Mouse (Mus musculus): ENCODE measurements around the gene Dusp12. TPM values are rescaled to one million over a fixed set of nuclear protein-coding genes. Genes with fewer than 3 reads are reported as not detected.
A peak's percentile ranks its signal among the peaks of the same experiment; 100 is the strongest.

The Dusp12 gene
- polyA plus RNA-seq, 1 experiment from 2014 or later, result 23.8 TPM

GRCm38 (mm10) chr1:170896651-170897281 lies 11.4 kb upstream of the Dusp12 start:
- Histone ChIP-seq H3K4me3 (replicated peaks) (no peak overlapping the region), H3K27ac (no peak overlapping the region), H3K36me3 (no peaks in the 10 kb centered on the region), H3K9me3 (replicated peaks) (no peaks in the 10 kb centered on the region), H3K4me1 (replicated peaks) (peaks cover 8% of the 10 kb centered on the region), H3K27me3 (peaks cover 7% of the 10 kb centered on the region; the same call in 1 of the 2 replicates), H3K4me2 (no peak overlapping the region), H3K9ac (no peak overlapping the region)
- DNase-seq (no peak), ATAC-seq (ENCODE audit: low read depth) (no peak)
- WGBS (ENCODE audit: insufficient replicate concordance), result 43% methylated on average over 5 of the region's 5 CpGs

- Histone ChIP-seq H3K9me3 (replicated peaks) (no peaks in the 10 kb centered on the region), H3K27me3 (peaks cover 7% of the 10 kb centered on the region; the same call in 1 of the 2 replicates), H3K4me3 (replicated peaks) (no peak overlapping the region), H3K9ac (no peak overlapping the region), H3K4me1 (replicated peaks) (peaks cover 2% of the 10 kb centered on the region; the same call in 1 of the 2 replicates), H3K4me2 (no peak overlapping the region), H3K36me3 (no peaks in the 10 kb centered on the region), H3K27ac (no peak overlapping the region)
- ATAC-seq (ENCODE audit: low read depth), result no peak
- 45% methylated on average over 9 of the region's 9 CpGs for WGBS (ENCODE audit: insufficient replicate concordance)
- no peak for DNase-seq
These were observed 9.6 kb upstream of the Dusp12 start for GRCm38 (mm10) chr1:170894603-170895602.

- Histone ChIP-seq H3K9me3 (replicated peaks) (no peaks in the 10 kb centered on the region), H3K4me3 (replicated peaks) (no peak overlapping the region), H3K4me2 (no peak overlapping the region), H3K4me1 (replicated peaks) (no peaks in the 10 kb centered on the region; the same call in 1 of the 2 replicates), H3K36me3 (no peaks in the 10 kb centered on the region), H3K27me3 (0 out of 2 replicates have a peak, but pooled peaks cover 2% of the 10 kb centered on the region), H3K27ac (no peak overlapping the region), H3K9ac (no peak overlapping the region)
- ATAC-seq (ENCODE audit: low read depth) (no peak), DNase-seq (no peak)
- 53% methylated on average over 1 of the region's 1 CpGs for WGBS (ENCODE audit: insufficient replicate concordance)
These were observed 6.9 kb upstream of the Dusp12 start for GRCm38 (mm10) chr1:170892279-170892678.

- no peak overlapping the region for H3K9ac ChIP-seq
- 0 out of 2 replicates have a peak, but pooled peaks cover 2% of the 10 kb centered on the region for H3K27me3 ChIP-seq
- H3K4me1 ChIP-seq (replicated peaks), result no peaks in the 10 kb centered on the region; the same call in 1 of the 2 replicates
- H3K4me3 ChIP-seq (replicated peaks), result no peak overlapping the region
- no peaks in the 10 kb centered on the region for H3K36me3 ChIP-seq
- 55% methylated on average over 2 of the region's 2 CpGs for WGBS (ENCODE audit: insufficient replicate concordance)
- no peak overlapping the region for H3K4me2 ChIP-seq
- DNase-seq (no peak), ATAC-seq (ENCODE audit: low read depth) (no peak)
- no peak overlapping the region for H3K27ac ChIP-seq
- H3K9me3 ChIP-seq (replicated peaks), result no peaks in the 10 kb centered on the region
These were observed 6.3 kb upstream of the Dusp12 start for GRCm38 (mm10) chr1:170891646-170892045.

GRCm38 (mm10) chr1:170889310-170889709 lies 4.0 kb upstream of the Dusp12 start:
- Histone ChIP-seq H3K27me3 (0 out of 2 replicates have a peak, but pooled peaks cover 2% of the 10 kb centered on the region), H3K36me3 (no peaks in the 10 kb centered on the region), H3K9ac (no peak overlapping the region), H3K4me1 (replicated peaks) (peaks cover 22% of the 10 kb centered on the region), H3K4me2 (no peak overlapping the region), H3K27ac (no peak overlapping the region), H3K9me3 (replicated peaks) (no peaks in the 10 kb centered on the region), H3K4me3 (replicated peaks) (no peak overlapping the region)
- ATAC-seq (ENCODE audit: low read depth) (no peak), DNase-seq (no peak)
- WGBS (ENCODE audit: insufficient replicate concordance), result 80% methylated on average over 4 of the region's 4 CpGs

GRCm38 (mm10) chr1:170886044-170886458 lies 711 bp upstream of the Dusp12 start:
- Histone ChIP-seq H3K4me1 (replicated peaks) (peaks cover 40% of the 10 kb centered on the region), H3K4me3 (replicated peaks) (no peak overlapping the region; the same call in 1 of the 2 replicates), H3K27me3 (0 out of 2 replicates have a peak, but pooled peaks cover 2% of the 10 kb centered on the region), H3K4me2 (peak overlapping the region; percentile 47), H3K9ac (peak overlapping the region; percentile 49; the same call in 1 of the 2 replicates), H3K27ac (no peak overlapping the region; the same call in 1 of the 2 replicates), H3K36me3 (peaks cover 8% of the 10 kb centered on the region; the same call in 1 of the 2 replicates), H3K9me3 (replicated peaks) (no peaks in the 10 kb centered on the region)
- ATAC-seq (ENCODE audit: low read depth) (no peak; the same call in 1 of the 2 replicates), DNase-seq (no peak)
- WGBS (ENCODE audit: insufficient replicate concordance), result 12% methylated on average over 6 of the region's 6 CpGs

GRCm38 (mm10) chr1:170884390-170884789 lies 950 bp downstream of the Dusp12 start:
- Histone ChIP-seq H3K36me3 (peaks cover 21% of the 10 kb centered on the region), H3K4me2 (peak overlapping the region; percentile 88), H3K9ac (peak overlapping the region; percentile 81), H3K27me3 (0 out of 2 replicates have a peak, but pooled peaks cover 2% of the 10 kb centered on the region), H3K27ac (peak overlapping the region; percentile 78), H3K4me3 (replicated peaks) (peak overlapping the region; percentile 84), H3K4me1 (replicated peaks) (peaks cover 40% of the 10 kb centered on the region), H3K9me3 (replicated peaks) (no peaks in the 10 kb centered on the region)
- no peak for DNase-seq
- WGBS (ENCODE audit: insufficient replicate concordance), result 16% methylated on average over 8 of the region's 8 CpGs
- no peak for ATAC-seq (ENCODE audit: low read depth)

- H3K27me3 ChIP-seq, result 0 out of 2 replicates have a peak, but pooled peaks cover 2% of the 10 kb centered on the region
- H3K9me3 ChIP-seq (replicated peaks), result no peaks in the 10 kb centered on the region
- DNase-seq, result no peak
- peak overlapping the region; percentile 88 for H3K4me2 ChIP-seq
- peaks cover 31% of the 10 kb centered on the region for H3K36me3 ChIP-seq
- H3K4me1 ChIP-seq (replicated peaks), result peaks cover 40% of the 10 kb centered on the region
- peak overlapping the region; percentile 84; the same call in 1 of the 2 replicates for H3K4me3 ChIP-seq (replicated peaks)
- H3K27ac ChIP-seq, result peak overlapping the region; percentile 26
- 60% methylated on average over 5 of the region's 5 CpGs for WGBS (ENCODE audit: insufficient replicate concordance)
- no peak overlapping the region for H3K9ac ChIP-seq
- no peak for ATAC-seq (ENCODE audit: low read depth)
These were observed 2.3 kb downstream of the Dusp12 start for GRCm38 (mm10) chr1:170882915-170883485.

- peaks cover 3% of the 10 kb centered on the region; the same call in 1 of the 2 replicates for H3K4me1 ChIP-seq (replicated peaks)
- no peaks in the 10 kb centered on the region for H3K27me3 ChIP-seq
- no peak for ATAC-seq (ENCODE audit: low read depth)
- peaks cover 66% of the 10 kb centered on the region for H3K36me3 ChIP-seq
- 79% methylated on average over 5 of the region's 5 CpGs for WGBS (ENCODE audit: insufficient replicate concordance)
- no peak overlapping the region for H3K27ac ChIP-seq
- no peak for DNase-seq
- no peak overlapping the region for H3K4me3 ChIP-seq (replicated peaks)
- H3K9ac ChIP-seq, result no peak overlapping the region
- no peak overlapping the region for H3K4me2 ChIP-seq
- H3K9me3 ChIP-seq (replicated peaks), result no peaks in the 10 kb centered on the region
These were observed 8.4 kb downstream of the Dusp12 start for GRCm38 (mm10) chr1:170876906-170877305.

- no peak overlapping the region for H3K4me2 ChIP-seq
- H3K27ac ChIP-seq, result no peak overlapping the region
- H3K36me3 ChIP-seq, result peaks cover 58% of the 10 kb centered on the region
- WGBS (ENCODE audit: insufficient replicate concordance), result 62% methylated on average over 3 of the region's 3 CpGs
- peaks cover 3% of the 10 kb centered on the region; the same call in 1 of the 2 replicates for H3K4me1 ChIP-seq (replicated peaks)
- no peak overlapping the region for H3K9ac ChIP-seq
- no peak overlapping the region for H3K4me3 ChIP-seq (replicated peaks)
- no peaks in the 10 kb centered on the region for H3K27me3 ChIP-seq
- no peak for DNase-seq
- no peak for ATAC-seq (ENCODE audit: low read depth)
- H3K9me3 ChIP-seq (replicated peaks), result no peaks in the 10 kb centered on the region
These were observed 9.7 kb downstream of the Dusp12 start for GRCm38 (mm10) chr1:170875676-170876075.

GRCm38 (mm10) chr1:170871961-170872360 lies 13.4 kb downstream of the Dusp12 start:
- Histone ChIP-seq H3K27me3 (no peaks in the 10 kb centered on the region), H3K36me3 (peaks cover 31% of the 10 kb centered on the region), H3K4me3 (replicated peaks) (no peak overlapping the region), H3K4me2 (no peak overlapping the region), H3K9ac (no peak overlapping the region), H3K4me1 (replicated peaks) (peaks cover 12% of the 10 kb centered on the region), H3K27ac (no peak overlapping the region), H3K9me3 (replicated peaks) (no peaks in the 10 kb centered on the region)
- ATAC-seq (ENCODE audit: low read depth) (no peak), DNase-seq (no peak)
- WGBS (ENCODE audit: insufficient replicate concordance), result 91% methylated on average over 2 of the region's 2 CpGs
